Mouse (Mus musculus) CH12.LX (cell line): ENCODE data around the gene Zkscan4. TPM values are rescaled to one million over a fixed set of nuclear protein-coding genes. Genes with fewer than 3 reads are reported as not detected.
A peak's percentile ranks its signal among the peaks of the same experiment; 100 is the strongest.

Experiments
- DNase-seq: peaks from one replicate; pipeline ENCODE4 v3.0.0-alpha.2; 2013; ENCODE audit errors: extremely low read depth
- H3K27ac ChIP-seq: 2 replicates; pipeline ENCODE4 v1.5.1; 2012; ENCODE audit warnings: low read depth, mild to moderate bottlenecking, control low read depth, moderate library complexity; ENCODE audit not compliant: insufficient read depth
- H3K27me3 ChIP-seq: replicated peaks from 2 replicates; pipeline ENCODE3; 2012; ENCODE audit warnings: inconsistent platforms
- H3K36me3 ChIP-seq, 2 experiments: replicated peaks in 1 of 2; 2 replicates each; pipeline versions ENCODE3 to v1.6.1; 2012; ENCODE audit warnings: inconsistent platforms in 1 of 2, low read length in 1 of 2, mild to moderate bottlenecking in 1 of 2, mixed read lengths in 1 of 2, moderate library complexity in 1 of 2; ENCODE audit not compliant: control insufficient read depth in 1 of 2, insufficient read depth in 1 of 2
- H3K4me1 ChIP-seq, 2 experiments: 2 replicates each; pipeline ENCODE4 v1.6.1; 2012; ENCODE audit warnings: inconsistent platforms in 1 of 2, moderate library complexity in 1 of 2; ENCODE audit not compliant: insufficient read depth in 2 of 2, control insufficient read depth in 1 of 2
- H3K4me2 ChIP-seq: 2 replicates; pipeline ENCODE4 v1.6.1; 2012; ENCODE audit warnings: low read depth, mild to moderate bottlenecking, control low read depth; ENCODE audit not compliant: poor library complexity, insufficient read depth, severe bottlenecking
- H3K4me3 ChIP-seq, 3 experiments: fragments of 150-350 bp in 1 of 3; sonication (generic) in 1 of 3; replicated peaks in 1 of 3; 2 replicates each; pipeline versions ENCODE3 to v1.5.1; 2011 to 2012; ENCODE audit warnings: low read depth in 2 of 3, low read length in 2 of 3, mild to moderate bottlenecking in 2 of 3, moderate library complexity in 2 of 3, control low read depth in 1 of 3, improper control_type of control experiment in 1 of 3, inconsistent platforms in 1 of 3, mixed read lengths in 1 of 3; ENCODE audit not compliant: poor library complexity in 1 of 3
- H3K79me2 ChIP-seq: replicated peaks from 2 replicates; pipeline ENCODE4 v1.6.1; 2012; ENCODE audit warnings: mild to moderate bottlenecking, moderate library complexity; ENCODE audit not compliant: control insufficient read depth, poor library complexity, insufficient read depth, severe bottlenecking; ENCODE audit errors: extremely low read depth
- H3K9ac ChIP-seq: 2 replicates; pipeline ENCODE4 v1.6.1; 2012; ENCODE audit warnings: low read depth, mild to moderate bottlenecking, control low read depth, moderate library complexity; ENCODE audit not compliant: insufficient read depth
- H3K9me3 ChIP-seq: replicated peaks from 2 replicates; pipeline ENCODE3; 2012; ENCODE audit warnings: low read length, inconsistent platforms, mixed read lengths
- CHD1 ChIP-seq: IDR thresholded peaks from 2 replicates; pipeline ENCODE4 v1.6.1; 2012; ENCODE audit warnings: low read depth, low read length, improper control_type of control experiment, inconsistent platforms
- CHD2 ChIP-seq: IDR thresholded peaks from 2 replicates; pipeline ENCODE4 v1.6.1; 2011; ENCODE audit warnings: low read length, improper control_type of control experiment
- CTCF ChIP-seq, 2 experiments: IDR thresholded peaks in 1 of 2; conservative IDR thresholded peaks in 1 of 2; 2 replicates each; pipeline ENCODE4 v1.5.1; 2011 to 2012; ENCODE audit warnings: low read depth in 2 of 2, low read length in 2 of 2, improper control_type of control experiment in 1 of 2, inconsistent platforms in 1 of 2, mild to moderate bottlenecking in 1 of 2, moderate library complexity in 1 of 2
- ELF1 ChIP-seq: IDR thresholded peaks from 2 replicates; pipeline ENCODE4 v1.6.1; 2014; ENCODE audit warnings: low read depth, mild to moderate bottlenecking, inconsistent platforms, low read length, improper control_type of control experiment
- EP300 ChIP-seq: IDR thresholded peaks from 2 replicates; pipeline ENCODE4 v1.6.1; 2011; ENCODE audit warnings: low read length, improper control_type of control experiment
- ETS1 ChIP-seq: conservative IDR thresholded peaks from 2 replicates; pipeline ENCODE4 v1.6.1; 2012; ENCODE audit warnings: low read depth, mild to moderate bottlenecking, inconsistent platforms, low read length, improper control_type of control experiment, moderate library complexity
- KAT2A ChIP-seq: IDR thresholded peaks from 2 replicates; pipeline ENCODE4 v1.6.1; 2012; ENCODE audit warnings: low read length, improper control_type of control experiment, inconsistent platforms; ENCODE audit not compliant: insufficient replicate concordance
- MAX ChIP-seq: IDR thresholded peaks from 2 replicates; pipeline ENCODE4 v1.6.1; 2011; ENCODE audit warnings: low read length, improper control_type of control experiment
- MAZ ChIP-seq: IDR thresholded peaks from 2 replicates; pipeline ENCODE4 v1.6.1; 2012; ENCODE audit warnings: low read depth, mild to moderate bottlenecking, inconsistent platforms, low read length, improper control_type of control experiment, moderate library complexity
- MXI1 ChIP-seq: IDR thresholded peaks from 2 replicates; pipeline ENCODE4 v1.6.1; 2011; ENCODE audit warnings: mild to moderate bottlenecking, low read depth, low read length, improper control_type of control experiment
- POLR2A ChIP-seq: IDR thresholded peaks from 2 replicates; pipeline ENCODE4 v1.6.1; 2011; ENCODE audit warnings: low read depth, mild to moderate bottlenecking, improper control_type of control experiment, low read length
- RAD21 ChIP-seq: IDR thresholded peaks from 2 replicates; pipeline ENCODE4 v1.6.1; 2011; ENCODE audit warnings: low read depth, mild to moderate bottlenecking, low read length, improper control_type of control experiment, moderate library complexity
- SMC3 ChIP-seq: IDR thresholded peaks from 2 replicates; pipeline ENCODE4 v1.6.1; 2011; ENCODE audit warnings: low read depth, low read length, improper control_type of control experiment
- TBP ChIP-seq: conservative IDR thresholded peaks from 2 replicates; pipeline ENCODE4 v1.6.1; 2011; ENCODE audit warnings: low read depth, low read length, improper control_type of control experiment
- TCF12 ChIP-seq: IDR thresholded peaks from 2 replicates; pipeline ENCODE4 v1.6.1; 2014; ENCODE audit warnings: low read depth, mild to moderate bottlenecking, inconsistent platforms, low read length, improper control_type of control experiment
- UBTF ChIP-seq: IDR thresholded peaks from 2 replicates; pipeline ENCODE4 v1.6.1; 2012; ENCODE audit warnings: low read depth, mild to moderate bottlenecking, inconsistent platforms, low read length, improper control_type of control experiment, moderate library complexity
- USF1 ChIP-seq: IDR thresholded peaks from 2 replicates; pipeline ENCODE4 v1.6.1; 2014; ENCODE audit warnings: low read depth, mild to moderate bottlenecking, inconsistent platforms, low read length, improper control_type of control experiment
- USF2 ChIP-seq: conservative IDR thresholded peaks from 2 replicates; pipeline ENCODE4 v1.6.1; 2011; ENCODE audit warnings: low read depth, low read length, improper control_type of control experiment
- ZC3H11A ChIP-seq: IDR thresholded peaks from 2 replicates; pipeline ENCODE4 v1.6.1; 2012; ENCODE audit warnings: low read depth, mild to moderate bottlenecking, inconsistent platforms, low read length, improper control_type of control experiment
- ZKSCAN1 ChIP-seq: IDR thresholded peaks from 2 replicates; pipeline ENCODE4 v1.6.1; 2012; ENCODE audit warnings: low read depth, inconsistent platforms, low read length, improper control_type of control experiment, borderline replicate concordance
- ZNF384 ChIP-seq: IDR thresholded peaks from 2 replicates; pipeline ENCODE4 v1.6.1; 2012; ENCODE audit warnings: low read depth, low read length, improper control_type of control experiment, inconsistent platforms
- dilution Hi-C: fragments of 300-500 bp; cut with MboI; formaldehyde crosslinking; loops from 2 replicates; pipeline ENCODE4 v1.14.3; 2020; ENCODE audit warnings: low sequenced_read_pairs; ENCODE audit not compliant: extremely low pct_unique_long_range_greater_than_20kb, extremely low pct_ligation_motif_present
- in situ Hi-C: fragments of 300-500 bp; cut with MboI; formaldehyde crosslinking; loops from 3 replicates; pipeline ENCODE4 v1.14.3; 2019; ENCODE audit warnings: low sequenced_read_pairs, low pct_ligation_motif_present, low pct_unique_long_range_greater_than_20kb, mixed read lengths
- polyA plus RNA-seq: library from polyadenylated mRNA; unstranded; fragments of >175 nt; gene quantifications from 2 replicates; pipeline ENCODE4 v1.2.1, GENCODE M21; 2012; ENCODE audit warnings: low read depth; ENCODE audit not compliant: insufficient read length
- total RNA-seq, 2 experiments: library from RNA; depleted of rRNA; stranded (reverse); fragments of 300-350 nt in 1 of 2; fragments of >200 nt in 1 of 2; gene quantifications; 2 replicates each; pipeline ENCODE4 v1.2.3; 2012 to 2014

Zkscan4 gene
- total and polyA plus RNA-seq, 3 experiments: not detected

DNA sequence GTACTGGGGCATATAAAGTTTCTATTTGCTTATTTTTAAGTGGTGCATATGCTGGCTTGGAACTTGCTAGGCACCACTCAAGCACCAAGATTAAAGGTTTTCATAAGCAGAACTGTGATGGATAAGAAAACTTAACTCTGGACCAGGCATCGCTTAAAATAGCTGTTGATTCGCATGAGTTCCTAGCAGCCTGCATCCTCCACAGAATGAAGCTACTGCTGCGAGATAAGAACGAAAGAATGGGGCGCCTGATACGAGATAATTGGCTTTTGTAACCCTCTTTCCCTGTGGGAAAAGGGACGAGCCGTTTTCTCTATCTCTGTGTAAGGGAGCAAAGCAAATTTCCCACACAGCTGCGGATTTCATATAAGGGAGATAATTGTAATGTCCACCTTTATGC is 9.6 kb upstream of the Zkscan4 start:
- H3K4me3 ChIP-seq: no peak overlapping the region
- dilution Hi-C loops: no loop called here
- no peak for TF ChIP-seq CHD2
- TF ChIP-seq UBTF: no peak
- TF ChIP-seq MXI1: no peak
- TF ChIP-seq TBP: no peak
- no peak for TF ChIP-seq ELF1
- no peak for TF ChIP-seq USF1
- TF ChIP-seq SMC3: no peak
- TF ChIP-seq TCF12: no peak
- TF ChIP-seq, all 38 proteins: peak for 0
- Histone ChIP-seq H3K79me2 (no peaks in the 10 kb centered on the region), H3K4me2 (peak overlapping the region; percentile 76), H3K9ac (no peak overlapping the region), H3K27me3 (peaks cover 2% of the 10 kb centered on the region), H3K36me3 (no peaks in the 10 kb centered on the region), H3K27ac (no peak overlapping the region), H3K4me1 (peaks cover 2 to 4% of the 10 kb centered on the region in 2 experiments; a peak in 1 of 4 replicates), H3K9me3 (no peaks in the 10 kb centered on the region)
- no peak for DNase-seq
- in situ Hi-C loops: no loop called here

- in situ Hi-C loops: no loop called here
Measured at GRCm38 (mm10) chr13:21472427-21472826, 6.3 kb upstream of the Zkscan4 start.

More at GRCm38 (mm10) chr13:21472427-21472826, 6.3 kb upstream of the Zkscan4 start:
- dilution Hi-C loops: no loop called here
- TF ChIP-seq ELF1 (no peak), EP300 (no peak), ETS1 (no peak), USF1 (no peak), UBTF (no peak), MXI1 (no peak), ZC3H11A (no peak), MAZ (no peak), ZNF384 (no peak), SMC3 (no peak), POLR2A (no peak), RAD21 (no peak), USF2 (no peak), CHD1 (no peak), ZKSCAN1 (no peak), KAT2A (no peak), CHD2 (no peak), CTCF (conservative IDR thresholded peaks at IDR 0.05 in 1 of 2, IDR thresholded peaks at IDR 0.05 in 1 of 2; ENCODE audit: low read depth in 2 of 2, low read length in 2 of 2) (no peak), MAX (no peak)
- H3K36me3 ChIP-seq: no peaks in the 10 kb centered on the region
- no peaks in the 10 kb centered on the region for H3K79me2 ChIP-seq
- no peak overlapping the region for H3K4me2 ChIP-seq
- H3K9me3 ChIP-seq: no peaks in the 10 kb centered on the region
- H3K4me3 ChIP-seq: no peak overlapping the region
- peaks cover 2 to 4% of the 10 kb centered on the region in 2 experiments; a peak in 1 of 4 replicates for H3K4me1 ChIP-seq
- no peak for DNase-seq
- H3K27ac ChIP-seq: no peak overlapping the region
- H3K27me3 ChIP-seq: peaks cover under 1% of the 10 kb centered on the region
- H3K9ac ChIP-seq: no peak overlapping the region
